Mouse (Mus musculus) heart, adult 8-10 months (tissue): ENCODE data around the gene Sept6. TPM values are rescaled to one million over a fixed set of nuclear protein-coding genes. Genes with fewer than 3 reads are reported as not detected.
"Not testable (repeated sequence)": the region's sequence is repeated elsewhere in the genome, so short reads cannot be mapped to it uniquely, and the experiment has no call there.

ENCODE experiments used
- DNase-seq: peaks from one replicate; pipeline ENCODE4 v3.0.0; 2022; ENCODE audit warnings: low spot score
- total RNA-seq, 4 experiments: library from RNA; stranded (reverse); gene quantifications; 2 replicates each; pipeline ENCODE4 v1.2.4; 2022

Gene Sept6
- total RNA-seq, 4 experiments from 2014 or later, result 2.4 to 6.1 (median 3.7) TPM

- no peak for DNase-seq
These were observed 20.4 kb downstream of the Sept6 start for GRCm38 (mm10) chrX:36971156-36971555.

GRCm38 (mm10) chrX:36969501-36969900 lies 22.1 kb downstream of the Sept6 start:
- no peak for DNase-seq

- no peak for DNase-seq
These were observed 34.9 kb downstream of the Sept6 start for GRCm38 (mm10) chrX:36956674-36957073.

GRCm38 (mm10) chrX:36941106-36941505 lies 50.5 kb downstream of the Sept6 start:
- DNase-seq, result no peak

- peak; percentile 46 for DNase-seq
These were observed 51.7 kb downstream of the Sept6 start for GRCm38 (mm10) chrX:36939806-36940413.

GRCm38 (mm10) chrX:36935326-36935966 lies 56.1 kb downstream of the Sept6 start:
- no peak for DNase-seq

GRCm38 (mm10) chrX:36930574-36930973 lies 61.0 kb downstream of the Sept6 start:
- DNase-seq, result no peak

GRCm38 (mm10) chrX:36929694-36930093 lies 61.9 kb downstream of the Sept6 start:
- DNase-seq, result no peak

GRCm38 (mm10) chrX:36928791-36929190 lies 62.8 kb downstream of the Sept6 start:
- no peak for DNase-seq

GRCm38 (mm10) chrX:36921346-36921745 lies 70.2 kb downstream of the Sept6 start:
- no peak for DNase-seq

GRCm38 (mm10) chrX:36917749-36918148 lies 73.8 kb downstream of the Sept6 start:
- no peak for DNase-seq

- peak; percentile 22 for DNase-seq
These were observed 80.3 kb downstream of the Sept6 start for GRCm38 (mm10) chrX:36911343-36911742.

GRCm38 (mm10) chrX:36906539-36906938 lies 85.1 kb downstream of the Sept6 start:
- no peak for DNase-seq

- peak; percentile 92 for DNase-seq
These were observed 88.4 kb downstream of the Sept6 start for GRCm38 (mm10) chrX:36903115-36903768.

GRCm38 (mm10) chrX:36902321-36903114 lies 89.1 kb downstream of the Sept6 start, which contains the start of gene Nkrf:
Nkrf (minus strand) TSS chrX:36902899.
- no peak for DNase-seq

- DNase-seq, result no peak
These were observed 89.9 kb downstream of the Sept6 start for GRCm38 (mm10) chrX:36901655-36902054.

- not testable (repeated sequence) for DNase-seq
These were observed 92.7 kb downstream of the Sept6 start for GRCm38 (mm10) chrX:36898931-36899330.

GRCm38 (mm10) chrX:36884719-36885118 lies 106.9 kb downstream of the Sept6 start:
- no peak for DNase-seq

GRCm38 (mm10) chrX:36874704-36875128 lies 116.9 kb downstream of the Sept6 start:
- DNase-seq, result no peak

- peak; percentile 81 for DNase-seq
These were observed 117.4 kb downstream of the Sept6 start for GRCm38 (mm10) chrX:36874178-36874696.

GRCm38 (mm10) chrX:36873765-36874164 lies 117.8 kb downstream of the Sept6 start, which contains the start of the genes Ube2a and C330007P06Rik:
Ube2a (plus strand) TSS chrX:36873900.
C330007P06Rik (minus strand) TSS chrX:36874111.
- DNase-seq, result no peak

- no peak for DNase-seq
These were observed 121.2 kb downstream of the Sept6 start for GRCm38 (mm10) chrX:36870372-36870771.
